Mouse (Mus musculus) gastrocnemius, postnatal 4 days (tissue): ENCODE data around the gene Prkx. TPM values are rescaled to one million over a fixed set of nuclear protein-coding genes. Genes with fewer than 3 reads are reported as not detected.

Experiments used
- total RNA-seq, 2 experiments: library from RNA; stranded (reverse); gene quantifications; 2 replicates each; pipeline ENCODE4 v1.2.3; 2021

The Prkx gene
- total RNA-seq, 2 experiments from 2014 or later, result 6.4 to 7.2 TPM

Other genes with a start within 250 kb of the Prkx start
- not detected for gene Pbsn, start 57.3 kb upstream of the Prkx start, total RNA-seq
- not detected for gene Gm14744, start 68.5 kb upstream of the Prkx start, total RNA-seq
- not detected for gene 5430402E10Rik, start 128.8 kb upstream of the Prkx start, total RNA-seq